Mouse (Mus musculus): ENCODE measurements around the gene Fam126b. TPM values are rescaled to one million over a fixed set of nuclear protein-coding genes. Genes with fewer than 3 reads are reported as not detected.

Gene Fam126b
- 20.7 TPM for polyA plus RNA-seq (2014; fragmentation: Illumina TruSeq; extraction: RNeasy Lipid Tissue Mini Kit (QIAGEN cat#74804); ENCODE audit: low read depth, low replicate concordance)

DNA sequence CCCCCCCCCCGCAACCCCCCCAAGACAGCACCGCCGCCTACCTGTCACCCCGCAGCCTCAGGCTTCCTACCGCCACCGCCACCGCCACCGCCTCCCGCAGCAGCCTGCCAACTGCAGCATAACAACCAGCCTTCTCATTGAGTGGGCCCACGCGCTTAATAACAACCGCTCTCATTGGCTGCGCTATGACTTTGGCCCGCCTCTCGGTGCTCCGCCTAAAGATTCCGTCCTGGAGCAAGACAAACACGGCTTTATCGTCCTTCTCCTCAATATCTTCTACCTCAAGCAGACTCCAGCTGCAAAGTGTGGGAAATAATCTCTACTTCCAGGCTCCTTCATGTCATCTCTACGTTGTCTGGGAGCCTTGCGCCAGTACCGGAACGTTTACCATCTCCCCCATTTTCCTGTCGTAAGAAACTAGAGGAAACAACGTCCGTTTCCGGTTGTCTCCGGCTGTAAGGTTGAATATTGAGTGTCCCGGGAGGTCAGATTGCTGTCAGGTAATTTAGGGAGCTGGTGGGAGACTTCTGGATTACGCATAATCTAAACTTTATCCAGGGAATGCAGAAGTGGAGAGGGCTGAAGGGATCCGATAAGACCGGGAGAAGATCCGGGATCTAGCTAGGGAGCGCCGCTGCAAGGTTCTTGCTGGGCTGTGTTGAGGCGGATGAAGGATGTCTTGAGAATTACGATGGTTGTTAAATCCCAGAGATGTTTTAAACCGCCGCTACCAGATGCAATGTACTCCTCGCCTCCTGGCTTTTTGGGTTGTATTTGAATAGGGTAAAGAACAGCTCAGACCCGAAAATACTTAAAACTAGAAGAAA lies at the start of gene Fam126b, which contains the start of gene Ndufb3:
Gene Fam126b, minus strand, starts transcription at position 153 of the 827 bp plus-strand sequence.
Gene Ndufb3, plus strand, starts transcription at position 214 of the 827 bp plus-strand sequence.

GRCm38 (mm10) chr1:58504577-58505254 lies 81.4 kb downstream of the Fam126b start, which contains the start of gene Orc2:
Gene Orc2 (minus strand): TSS chr1:58505109.

Other genes starting within 250 kb of the Fam126b start
- gene Bzw1, start 193.4 kb downstream of the Fam126b start, polyA plus RNA-seq (2014; fragmentation: Illumina TruSeq; extraction: RNeasy Lipid Tissue Mini Kit (QIAGEN cat#74804); ENCODE audit: low read depth, low replicate concordance): 190 TPM
- 253 TPM for gene Clk1, start 162.3 kb downstream of the Fam126b start, polyA plus RNA-seq (2014; fragmentation: Illumina TruSeq; extraction: RNeasy Lipid Tissue Mini Kit (QIAGEN cat#74804); ENCODE audit: low read depth, low replicate concordance)
- 16.2 TPM for gene Nif3l1, start 141.2 kb downstream of the Fam126b start, polyA plus RNA-seq (2014; fragmentation: Illumina TruSeq; extraction: RNeasy Lipid Tissue Mini Kit (QIAGEN cat#74804); ENCODE audit: low read depth, low replicate concordance)
- 54.1 TPM for gene Ppil3, start 140.8 kb downstream of the Fam126b start, polyA plus RNA-seq (2014; fragmentation: Illumina TruSeq; extraction: RNeasy Lipid Tissue Mini Kit (QIAGEN cat#74804); ENCODE audit: low read depth, low replicate concordance)
- gene Orc2, start 81.2 kb downstream of the Fam126b start, polyA plus RNA-seq (2014; fragmentation: Illumina TruSeq; extraction: RNeasy Lipid Tissue Mini Kit (QIAGEN cat#74804); ENCODE audit: low read depth, low replicate concordance): 9.9 TPM
- 78.9 TPM for gene Ndufb3, start 61 bp upstream of the Fam126b start, polyA plus RNA-seq (2014; fragmentation: Illumina TruSeq; extraction: RNeasy Lipid Tissue Mini Kit (QIAGEN cat#74804); ENCODE audit: low read depth, low replicate concordance)
- gene Als2cr12, start 109.7 kb upstream of the Fam126b start, polyA plus RNA-seq (2014; fragmentation: Illumina TruSeq; extraction: RNeasy Lipid Tissue Mini Kit (QIAGEN cat#74804); ENCODE audit: low read depth, low replicate concordance): 0.69 TPM
- gene Cflar, start 125.2 kb upstream of the Fam126b start, polyA plus RNA-seq (2014; fragmentation: Illumina TruSeq; extraction: RNeasy Lipid Tissue Mini Kit (QIAGEN cat#74804); ENCODE audit: low read depth, low replicate concordance): 99.9 TPM
- gene Casp8, start 209.1 kb upstream of the Fam126b start, polyA plus RNA-seq (2014; fragmentation: Illumina TruSeq; extraction: RNeasy Lipid Tissue Mini Kit (QIAGEN cat#74804); ENCODE audit: low read depth, low replicate concordance): 41.2 TPM